In the genomic region with DNA sequence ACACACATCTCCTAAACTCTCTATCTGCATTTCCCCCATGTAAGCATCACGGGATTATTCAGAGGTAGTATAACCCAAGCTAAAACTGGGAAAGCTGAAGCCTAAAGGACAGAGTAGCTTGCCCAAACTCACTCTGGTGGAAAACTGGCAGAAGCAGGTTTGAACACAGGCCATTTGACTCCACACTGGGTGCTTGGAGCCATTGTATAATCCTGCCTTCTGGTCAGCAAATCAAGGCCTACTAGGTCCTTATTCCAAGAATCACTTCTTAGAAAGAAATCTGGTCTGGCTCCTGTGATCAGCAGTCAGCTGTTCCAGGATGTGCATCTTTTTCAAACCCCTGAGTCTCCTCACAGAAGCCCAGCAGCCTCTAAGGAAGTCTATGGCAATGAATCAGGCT, we compare ENCODE assay signal across 22 mouse cellular contexts.
"Had no signal": no experiment of that assay in that cellular context is flagged by ENCODE, and none has a peak within 500 bp of the region (broad histone marks: within the 10 kb centered on the region; RNA-seq: fewer than 3 reads in every experiment).

No protein-coding gene starts in this region.

- H3K4me2 ChIP-seq: heart, embryonic 12.5 days; hindbrain, embryonic 12.5 days; hindbrain, embryonic 15.5 days; limb, embryonic 13.5 days; limb, embryonic 15.5 days; liver, embryonic 12.5 days had no signal

- DNase-seq: gastrocnemius, adult 2 months; gastrocnemius, postnatal 10 days; gastrocnemius, postnatal 25 days; heart, adult 18-20 months; heart, postnatal 10 days; heart, postnatal 4 days; kidney, adult 11 months; kidney, adult 8-10 months; kidney, postnatal 10 days; layer of hippocampus, adult 9-11 months; layer of hippocampus, postnatal 36 days had no signal

- H3K36me3 ChIP-seq: heart, embryonic 10.5 days; heart, embryonic 12.5 days; hindbrain, embryonic 10.5 days; hindbrain, embryonic 12.5 days; hindbrain, embryonic 15.5 days; limb, embryonic 13.5 days; limb, embryonic 15.5 days; liver, embryonic 12.5 days had no signal

- H3K9me3 ChIP-seq: heart, embryonic 10.5 days; heart, embryonic 12.5 days; hindbrain, embryonic 10.5 days; hindbrain, embryonic 12.5 days; hindbrain, embryonic 15.5 days; limb, embryonic 13.5 days; limb, embryonic 15.5 days; liver, embryonic 12.5 days had no signal

- H3K4me1 ChIP-seq: heart, embryonic 10.5 days; hindbrain, embryonic 12.5 days; hindbrain, embryonic 15.5 days; limb, embryonic 15.5 days; liver, embryonic 12.5 days had no signal

- ATAC-seq: hindbrain, postnatal 0 days; intestine, embryonic 16.5 days; liver, embryonic 12.5 days had no signal

- H3K27me3 ChIP-seq: heart, embryonic 12.5 days; hindbrain, embryonic 12.5 days; hindbrain, embryonic 15.5 days; limb, embryonic 13.5 days; limb, embryonic 15.5 days; liver, embryonic 12.5 days had no signal

- H3K4me3 ChIP-seq: gastrocnemius, adult 2 months; heart, embryonic 10.5 days; heart, embryonic 12.5 days; hindbrain, embryonic 10.5 days; hindbrain, embryonic 12.5 days; hindbrain, embryonic 15.5 days; limb, embryonic 13.5 days; limb, embryonic 15.5 days; liver, embryonic 12.5 days had no signal

- H3K27ac ChIP-seq: gastrocnemius, adult 2 months; heart, embryonic 10.5 days; hindbrain, embryonic 10.5 days; hindbrain, embryonic 12.5 days; hindbrain, embryonic 15.5 days; hindbrain, postnatal 0 days; limb, embryonic 15.5 days; liver, embryonic 12.5 days; liver, embryonic 14.5 days had no signal

- H3K9ac ChIP-seq: heart, embryonic 12.5 days; hindbrain, embryonic 12.5 days; hindbrain, embryonic 15.5 days; limb, embryonic 13.5 days; limb, embryonic 15.5 days; liver, embryonic 12.5 days; liver, embryonic 14.5 days had no signal
